ENCODE assay signal across 8 mouse cellular contexts in genomic region chr15:80704267-80704666, GRCm38 (mm10). TPM values are rescaled to one million over a fixed set of nuclear protein-coding genes. Genes with fewer than 3 reads are reported as not detected.
DNase-seq lines count a peak whose midpoint lies in the region; ATAC-seq lines count a peak whose summit lies in the region.

No protein-coding gene starts in this region.

- no peaks in the 10 kb centered on the region for H3K36me3 ChIP-seq in embryonic facial prominence, embryonic 13.5 days
- no peaks in the 10 kb centered on the region for H3K36me3 ChIP-seq in liver, embryonic 12.5 days
- H3K36me3 ChIP-seq in stomach, embryonic 15.5 days: no peaks in the 10 kb centered on the region

- no peak overlapping the region for H3K9ac ChIP-seq in embryonic facial prominence, embryonic 13.5 days
- no peak overlapping the region for H3K9ac ChIP-seq in liver, embryonic 12.5 days
- H3K9ac ChIP-seq in stomach, embryonic 15.5 days: no peak overlapping the region

- peaks cover 21% of the 10 kb centered on the region for H3K4me1 ChIP-seq in embryonic facial prominence, embryonic 13.5 days
- peaks cover 20% of the 10 kb centered on the region for H3K4me1 ChIP-seq in liver, embryonic 12.5 days
- peaks cover 19% of the 10 kb centered on the region for H3K4me1 ChIP-seq in stomach, embryonic 15.5 days

- H3K27me3 ChIP-seq in embryonic facial prominence, embryonic 13.5 days: peaks cover 3% of the 10 kb centered on the region; the same call in 1 of the 2 replicates
- H3K27me3 ChIP-seq in liver, embryonic 12.5 days (replicated peaks): peaks cover 22% of the 10 kb centered on the region
- H3K27me3 ChIP-seq in stomach, embryonic 15.5 days (replicated peaks): no peaks in the 10 kb centered on the region

- peak; percentile 72 for ATAC-seq in embryonic facial prominence, embryonic 13.5 days (ENCODE audit: insufficient number of reproducible peaks, insufficient read depth, low FRiP score, low TSS enrichment, low read depth)
- peak; percentile 78 for ATAC-seq in liver, embryonic 12.5 days
- ATAC-seq in stomach, embryonic 15.5 days (ENCODE audit: insufficient read depth, low FRiP score, low read depth): peak; percentile 87

- H3K4me2 ChIP-seq in embryonic facial prominence, embryonic 13.5 days: peak overlapping the region; percentile 30; the same call in 1 of the 2 replicates
- H3K4me2 ChIP-seq in liver, embryonic 12.5 days: peak overlapping the region; percentile 27
- peak overlapping the region; percentile 23; the same call in 1 of the 2 replicates for H3K4me2 ChIP-seq in stomach, embryonic 15.5 days

- no peak overlapping the region for H3K27ac ChIP-seq in embryonic facial prominence, embryonic 13.5 days
- H3K27ac ChIP-seq in liver, embryonic 12.5 days: no peak overlapping the region
- H3K27ac ChIP-seq in stomach, embryonic 15.5 days: no peak overlapping the region

- peak; percentile 85 for DNase-seq in B cell, adult 2 months
- peak; percentile 77 for DNase-seq in adrenal gland, postnatal 25 days
- DNase-seq in heart, adult 9 months (ENCODE audit: low spot score in 2 of 2): peak; percentile 39 to 52
- peak; percentile 95 for DNase-seq in kidney, adult 9 months
- peak; percentile 70 to 81 for DNase-seq in natural killer cell, adult 2 months (ENCODE audit: low spot score in 2 of 2)

- H3K4me3 ChIP-seq in embryonic facial prominence, embryonic 13.5 days: no peak overlapping the region
- no peak overlapping the region for H3K4me3 ChIP-seq in liver, embryonic 12.5 days
- H3K4me3 ChIP-seq in stomach, embryonic 15.5 days (replicated peaks): no peak overlapping the region

- 3% methylated on average over 7 of the region's 7 CpGs for WGBS in embryonic facial prominence, embryonic 13.5 days
- 6% methylated on average over 7 of the region's 7 CpGs for WGBS in liver, embryonic 12.5 days (ENCODE audit: insufficient replicate concordance)
- 4% methylated on average over 7 of the region's 7 CpGs for WGBS in stomach, embryonic 15.5 days

- no peaks in the 10 kb centered on the region for H3K9me3 ChIP-seq in embryonic facial prominence, embryonic 13.5 days
- H3K9me3 ChIP-seq in liver, embryonic 12.5 days (replicated peaks): no peaks in the 10 kb centered on the region
- H3K9me3 ChIP-seq in stomach, embryonic 15.5 days: no peaks in the 10 kb centered on the region

RNA-seq across cellular contexts. Expression of gene Tnrc6b, which starts 6.8 kb away (rescaled TPM):
- 75.0 and 83.4 TPM in 2 replicates for total RNA-seq in adrenal gland, postnatal 25 days (2021)
- 30.4 and 35.6 TPM in 2 replicates for polyA plus RNA-seq in embryonic facial prominence, embryonic 13.5 days (2015; fragmentation: Nextera tagmentation; extraction: Ambion mirVana)
- polyA plus RNA-seq in liver, embryonic 12.5 days (2016; fragmentation: Nextera tagmentation; extraction: Ambion mirVana): 32.2 and 33.0 TPM in 2 replicates
- polyA plus RNA-seq in stomach, embryonic 15.5 days (2015; fragmentation: Nextera tagmentation; extraction: Ambion mirVana): 27.4 and 28.5 TPM in 2 replicates

RNA-seq across cellular contexts. Expression of gene Fam83f, which starts 32.6 kb away (rescaled TPM):
- 0.15 TPM in 1 of 2 replicates, not detected in the other for total RNA-seq in adrenal gland, postnatal 25 days (2021)
- polyA plus RNA-seq in embryonic facial prominence, embryonic 13.5 days (2015; fragmentation: Nextera tagmentation; extraction: Ambion mirVana): 3.6 and 4.0 TPM in 2 replicates
- 0.41 and 0.42 TPM in 2 replicates for polyA plus RNA-seq in liver, embryonic 12.5 days (2016; fragmentation: Nextera tagmentation; extraction: Ambion mirVana)
- 18.7 and 20.7 TPM in 2 replicates for polyA plus RNA-seq in stomach, embryonic 15.5 days (2015; fragmentation: Nextera tagmentation; extraction: Ambion mirVana)
